Mouse (Mus musculus) cortical plate, adult 2 months (tissue): ENCODE measurements around the gene Whamm.

ENCODE experiments used
- CTCF ChIP-seq: fragments of 200-500 bp; IDR thresholded peaks from 2 replicates; pipeline ENCODE4 v1.5.1; 2011; ENCODE audit warnings: mild to moderate bottlenecking, control low read depth, low read length; ENCODE audit not compliant: insufficient read depth; ENCODE audit errors: extremely low read depth
- POLR2A ChIP-seq: fragments of 200-500 bp; IDR thresholded peaks from 2 replicates; pipeline ENCODE4 v1.6.1; 2011; ENCODE audit warnings: mild to moderate bottlenecking, low read length, control low read depth; ENCODE audit not compliant: insufficient read depth; ENCODE audit errors: extremely low read depth

- TF ChIP-seq CTCF: no peak
- no peak for TF ChIP-seq POLR2A
Measured at GRCm38 (mm10) chr7:81538070-81538675, 32.9 kb upstream of the Whamm start.
